Mouse (Mus musculus) natural killer cell, adult 2 months (primary cell): ENCODE measurements around the gene Pear1.

ENCODE experiments used
- DNase-seq, 2 experiments: peaks; one replicate each; pipeline ENCODE4 v3.0.0; 2022; ENCODE audit warnings: low spot score in 2 of 2

Gene Pear1

DNA sequence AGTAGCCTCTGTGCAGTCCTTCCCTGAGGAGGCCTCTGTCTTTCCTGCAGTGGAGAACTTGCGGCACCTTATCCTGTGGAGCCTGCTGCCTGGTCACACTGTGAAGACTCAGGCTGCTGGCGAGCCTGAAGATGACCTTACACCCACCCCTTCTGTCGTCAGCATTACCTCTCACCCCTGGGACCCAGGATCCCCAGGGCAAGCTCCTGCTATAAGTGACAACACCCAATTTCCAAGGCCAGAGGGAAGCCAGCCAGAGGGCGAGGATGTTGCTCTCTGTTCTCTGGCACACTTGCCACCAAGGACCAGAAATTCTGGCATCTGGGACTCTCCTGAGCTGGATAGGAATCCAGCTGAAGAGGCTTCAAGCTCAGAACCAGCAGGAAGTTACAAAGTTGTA lies 91.0 kb downstream of the Pear1 start:
- DNase-seq = no peak

DNA sequence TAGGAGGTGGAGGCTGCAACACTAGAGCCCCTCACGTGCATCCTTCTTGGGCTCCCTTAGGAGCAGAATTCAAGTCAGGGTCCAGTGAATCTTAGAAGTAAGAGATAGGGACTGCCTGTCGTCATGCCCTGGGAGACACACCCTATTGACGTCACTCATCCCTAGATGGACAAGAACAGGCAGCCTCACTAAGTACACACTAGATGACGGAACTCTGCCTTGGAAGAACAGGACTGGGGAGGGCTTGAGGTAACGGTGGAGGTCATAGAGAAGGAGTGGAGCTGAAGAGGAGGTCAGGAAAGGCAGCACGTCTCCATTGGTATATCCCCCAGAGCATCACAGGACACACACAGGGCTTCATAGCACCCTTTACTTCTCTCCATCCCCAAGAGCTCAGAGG lies 95.4 kb downstream of the Pear1 start:
- DNase-seq = no peak

DNA sequence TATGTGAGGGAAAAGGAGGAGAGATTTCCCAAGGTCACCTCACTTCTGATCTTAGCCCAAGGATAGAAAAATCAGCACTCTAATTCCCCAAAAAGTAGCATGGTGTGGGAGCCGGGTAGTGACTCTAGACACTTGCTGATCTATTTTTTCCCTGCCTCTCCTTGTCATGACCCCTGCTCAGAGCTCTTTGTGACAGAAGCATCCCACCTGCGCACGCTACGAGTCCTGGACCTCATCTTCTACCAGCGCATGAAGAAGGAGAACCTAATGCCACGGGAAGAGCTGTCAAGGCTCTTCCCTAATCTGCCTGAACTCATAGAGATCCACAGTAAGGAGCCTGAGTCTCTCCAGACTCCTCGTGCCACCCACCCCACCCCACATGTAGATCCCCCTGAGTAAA lies 97.9 kb downstream of the Pear1 start:
- DNase-seq = no peak

DNA sequence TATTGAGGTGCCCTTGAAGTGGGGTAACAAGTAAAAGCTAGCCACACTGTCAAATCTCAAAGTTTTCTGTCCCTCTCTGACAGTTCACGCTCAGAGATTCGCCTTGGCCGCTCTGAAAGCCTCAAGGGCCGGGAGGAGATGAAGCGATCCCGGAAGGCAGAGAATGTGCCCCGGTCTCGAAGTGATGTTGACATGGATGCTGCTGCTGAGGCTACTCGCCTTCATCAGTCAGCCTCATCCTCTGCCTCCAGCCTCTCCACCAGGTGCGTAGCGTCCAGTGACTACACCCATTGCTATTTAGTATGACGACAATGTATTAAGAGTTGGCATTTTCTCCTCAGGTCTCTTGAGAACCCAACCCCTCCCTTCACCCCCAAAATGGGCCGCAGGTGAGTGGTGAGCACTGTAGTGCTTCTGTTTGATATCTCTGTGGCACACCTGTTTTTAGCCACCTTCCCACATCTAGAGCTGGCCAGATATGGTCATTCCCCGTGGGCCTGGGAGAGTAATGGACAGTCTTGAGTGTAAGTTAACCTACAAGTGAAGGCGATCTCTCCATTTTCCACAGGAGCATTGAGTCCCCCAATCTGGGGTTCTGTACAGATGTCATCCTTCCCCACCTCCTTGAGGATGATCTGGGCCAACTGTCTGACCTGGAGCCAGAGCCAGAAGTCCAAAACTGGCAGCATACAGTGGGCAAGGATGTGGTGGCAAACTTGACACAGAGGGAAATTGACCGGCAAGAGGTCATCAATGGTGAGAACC lies 98.5 kb downstream of the Pear1 start:
- DNase-seq = no peak

DNA sequence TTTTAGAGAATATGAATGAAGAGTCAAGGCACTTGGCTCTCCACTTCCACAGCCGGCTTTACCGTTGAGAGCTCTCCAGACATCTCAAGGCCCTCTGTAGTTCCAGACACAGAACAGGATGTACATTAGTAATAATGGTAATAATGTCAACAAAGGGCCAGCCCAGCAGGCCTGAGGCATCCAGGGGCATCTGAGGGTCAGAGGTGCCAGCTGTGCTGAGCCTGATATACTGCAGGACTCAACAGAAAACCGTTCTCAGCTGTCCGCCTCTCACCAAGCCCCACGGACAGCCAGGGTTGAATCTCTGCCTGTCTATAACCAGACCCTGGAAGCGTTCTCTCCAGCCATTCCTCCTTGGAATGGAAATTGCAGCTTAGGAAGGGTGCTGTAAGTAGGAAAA lies 99.5 kb downstream of the Pear1 start:
- no peak for DNase-seq

DNA sequence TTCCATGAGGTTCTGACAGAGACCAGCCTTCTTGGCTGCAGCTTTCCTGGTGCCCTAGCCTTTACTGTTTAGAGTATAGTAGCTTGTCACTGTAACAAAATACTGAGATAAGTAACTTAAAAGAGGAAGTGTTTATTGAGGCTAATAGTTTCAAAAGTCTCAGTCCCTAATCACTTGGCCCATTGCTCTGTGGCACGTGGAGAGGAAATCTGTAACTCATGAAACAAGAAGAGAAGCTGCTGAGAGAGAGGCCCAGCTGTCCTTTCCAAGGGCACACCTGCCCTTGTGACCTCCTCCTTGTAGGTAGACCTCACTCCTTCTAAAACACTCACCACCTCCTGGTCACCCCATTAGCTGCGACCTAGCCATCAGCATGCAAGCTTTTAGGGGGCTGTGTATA lies 105.6 kb downstream of the Pear1 start:
- DNase-seq = no peak
